Mouse (Mus musculus) cerebellum, adult 2 months (tissue): ENCODE measurements around the gene 5730507C01Rik. TPM values are rescaled to one million over a fixed set of nuclear protein-coding genes. Genes with fewer than 3 reads are reported as not detected.
"Not testable (repeated sequence)": the region's sequence is repeated elsewhere in the genome, so short reads cannot be mapped to it uniquely, and the experiment has no call there.

Source experiments
- DNase-seq, 2 experiments: peaks; one replicate each; pipeline ENCODE4 v3.0.0; 2021
- H3K27ac ChIP-seq: fragments of 200-500 bp; 2 replicates; pipeline ENCODE4 v1.5.1; 2012; ENCODE audit warnings: low read length, control low read depth, inconsistent platforms; ENCODE audit not compliant: insufficient read depth
- H3K27me3 ChIP-seq: fragments of 200-500 bp; 2 replicates; pipeline ENCODE4 v1.6.1; 2012; ENCODE audit warnings: inconsistent platforms, mild to moderate bottlenecking, low read length, moderate library complexity; ENCODE audit not compliant: control insufficient read depth, insufficient read depth
- H3K4me1 ChIP-seq: fragments of 200-500 bp; 2 replicates; pipeline ENCODE4 v1.6.1; 2011; ENCODE audit warnings: low read length; ENCODE audit not compliant: control insufficient read depth, insufficient read depth
- H3K4me3 ChIP-seq: fragments of 200-500 bp; replicated peaks from 2 replicates; pipeline ENCODE3; 2011; ENCODE audit warnings: mild to moderate bottlenecking, low read depth, low read length, control low read depth; ENCODE audit not compliant: insufficient read depth
- CTCF ChIP-seq: fragments of 200-500 bp; IDR thresholded peaks from 2 replicates; pipeline ENCODE4 v1.5.1; 2011; ENCODE audit warnings: low read depth, mild to moderate bottlenecking, control low read depth, low read length, moderate library complexity, borderline replicate concordance; ENCODE audit not compliant: insufficient read depth
- POLR2A ChIP-seq: fragments of 200-500 bp; IDR thresholded peaks from 2 replicates; pipeline ENCODE4 v1.6.1; 2011; ENCODE audit warnings: low read length, control low read depth, borderline replicate concordance; ENCODE audit not compliant: insufficient read depth
- WGBS: fragments of 180-500 bp; shearing (Covaris S2); methylation state at CpG from one replicate; pipeline ENCODE4 v1.1.7; 2018; 5-methylcytosine and 5-hydroxymethylcytosine counted together
- polyA plus RNA-seq: library from polyadenylated mRNA; depleted of rRNA; stranded (reverse); fragments of >200 nt; gene quantifications from 2 replicates; pipeline ENCODE4 v1.2.3, GENCODE M21; 2012; rRNA removed

The 5730507C01Rik gene
- polyA plus RNA-seq = 0.11 and 0.18 TPM in 2 replicates

GRCm38 (mm10) chr12:18514171-18514570 is at the start of gene 5730507C01Rik:
5730507C01Rik (plus strand) TSS chr12:18514510.
- no peaks in the 10 kb centered on the region for H3K4me1 ChIP-seq
- DNase-seq = no peak
- H3K27ac ChIP-seq = no peak within 1 kb of the TSS
- TF ChIP-seq CTCF = no peak
- no peak for TF ChIP-seq POLR2A
- H3K27me3 ChIP-seq = no peaks in the 10 kb centered on the region
- WGBS = 9% methylated on average over 36 of the region's 36 CpGs
- H3K4me3 ChIP-seq = no peak within 1 kb of the TSS

- not testable (repeated sequence) for DNase-seq, H3K27me3 ChIP-seq, H3K27ac ChIP-seq, H3K4me3 ChIP-seq, H3K4me1 ChIP-seq
- WGBS = 12% methylated on average over 52 of the region's 52 CpGs
These were observed 306 bp downstream of the 5730507C01Rik start for GRCm38 (mm10) chr12:18514616-18515015.

GRCm38 (mm10) chr12:18515077-18515476 is 767 bp downstream of the 5730507C01Rik start:
- not testable (repeated sequence) for H3K4me1 ChIP-seq, H3K27me3 ChIP-seq, H3K27ac ChIP-seq, H3K4me3 ChIP-seq, DNase-seq
- 28% methylated on average over 17 of the region's 17 CpGs for WGBS
